Mouse (Mus musculus) CH12.LX (cell line): Measurements from ENCODE around the gene Cipc. TPM values are rescaled to one million over a fixed set of nuclear protein-coding genes. Genes with fewer than 3 reads are reported as not detected.
A peak's percentile ranks its signal among the peaks of the same experiment; 100 is the strongest.

Experiments used
- DNase-seq: peaks from one replicate; pipeline ENCODE4 v3.0.0-alpha.2; 2013; ENCODE audit errors: extremely low read depth
- H3K27ac ChIP-seq: 2 replicates; pipeline ENCODE4 v1.5.1; 2012; ENCODE audit warnings: low read depth, mild to moderate bottlenecking, control low read depth, moderate library complexity; ENCODE audit not compliant: insufficient read depth
- H3K27me3 ChIP-seq: replicated peaks from 2 replicates; pipeline ENCODE3; 2012; ENCODE audit warnings: inconsistent platforms
- H3K36me3 ChIP-seq, 2 experiments: replicated peaks in 1 of 2; 2 replicates each; pipeline versions ENCODE3 to v1.6.1; 2012; ENCODE audit warnings: inconsistent platforms in 1 of 2, low read length in 1 of 2, mild to moderate bottlenecking in 1 of 2, mixed read lengths in 1 of 2, moderate library complexity in 1 of 2; ENCODE audit not compliant: control insufficient read depth in 1 of 2, insufficient read depth in 1 of 2
- H3K4me1 ChIP-seq, 2 experiments: 2 replicates each; pipeline ENCODE4 v1.6.1; 2012; ENCODE audit warnings: inconsistent platforms in 1 of 2, moderate library complexity in 1 of 2; ENCODE audit not compliant: insufficient read depth in 2 of 2, control insufficient read depth in 1 of 2
- H3K4me2 ChIP-seq: 2 replicates; pipeline ENCODE4 v1.6.1; 2012; ENCODE audit warnings: low read depth, mild to moderate bottlenecking, control low read depth; ENCODE audit not compliant: poor library complexity, insufficient read depth, severe bottlenecking
- H3K4me3 ChIP-seq, 3 experiments: fragments of 150-350 bp in 1 of 3; sonication (generic) in 1 of 3; replicated peaks in 1 of 3; 2 replicates each; pipeline versions ENCODE3 to v1.5.1; 2011 to 2012; ENCODE audit warnings: low read depth in 2 of 3, low read length in 2 of 3, mild to moderate bottlenecking in 2 of 3, moderate library complexity in 2 of 3, control low read depth in 1 of 3, improper control_type of control experiment in 1 of 3, inconsistent platforms in 1 of 3, mixed read lengths in 1 of 3; ENCODE audit not compliant: poor library complexity in 1 of 3
- H3K79me2 ChIP-seq: replicated peaks from 2 replicates; pipeline ENCODE4 v1.6.1; 2012; ENCODE audit warnings: mild to moderate bottlenecking, moderate library complexity; ENCODE audit not compliant: control insufficient read depth, poor library complexity, insufficient read depth, severe bottlenecking; ENCODE audit errors: extremely low read depth
- H3K9ac ChIP-seq: 2 replicates; pipeline ENCODE4 v1.6.1; 2012; ENCODE audit warnings: low read depth, mild to moderate bottlenecking, control low read depth, moderate library complexity; ENCODE audit not compliant: insufficient read depth
- H3K9me3 ChIP-seq: replicated peaks from 2 replicates; pipeline ENCODE3; 2012; ENCODE audit warnings: low read length, inconsistent platforms, mixed read lengths
- CHD1 ChIP-seq: IDR thresholded peaks from 2 replicates; pipeline ENCODE4 v1.6.1; 2012; ENCODE audit warnings: low read depth, low read length, improper control_type of control experiment, inconsistent platforms
- E2F4 ChIP-seq: IDR thresholded peaks from 2 replicates; pipeline ENCODE4 v1.6.1; 2011; ENCODE audit warnings: low read depth, low read length, improper control_type of control experiment; ENCODE audit not compliant: insufficient replicate concordance
- ETS1 ChIP-seq: conservative IDR thresholded peaks from 2 replicates; pipeline ENCODE4 v1.6.1; 2012; ENCODE audit warnings: low read depth, mild to moderate bottlenecking, inconsistent platforms, low read length, improper control_type of control experiment, moderate library complexity
- GABPA ChIP-seq: IDR thresholded peaks from 2 replicates; pipeline ENCODE4 v1.6.1; 2012; ENCODE audit warnings: low read depth, low read length, improper control_type of control experiment, inconsistent platforms; ENCODE audit not compliant: insufficient replicate concordance
- HCFC1 ChIP-seq: IDR thresholded peaks from 2 replicates; pipeline ENCODE4 v1.6.1; 2012; ENCODE audit warnings: low read depth, mild to moderate bottlenecking, inconsistent platforms, low read length, improper control_type of control experiment
- IRF4 ChIP-seq: IDR thresholded peaks from 2 replicates; pipeline ENCODE4 v1.6.1; 2014; ENCODE audit warnings: low read depth, mild to moderate bottlenecking, inconsistent platforms, low read length, improper control_type of control experiment
- JUN ChIP-seq: IDR thresholded peaks from 2 replicates; pipeline ENCODE4 v1.6.1; 2011; ENCODE audit warnings: low read depth, mild to moderate bottlenecking, low read length, improper control_type of control experiment, moderate library complexity; ENCODE audit not compliant: insufficient read depth
- JUND ChIP-seq: conservative IDR thresholded peaks from 2 replicates; pipeline ENCODE4 v1.6.1; 2011; ENCODE audit warnings: low read depth, low read length, improper control_type of control experiment
- KAT2A ChIP-seq: IDR thresholded peaks from 2 replicates; pipeline ENCODE4 v1.6.1; 2012; ENCODE audit warnings: low read length, improper control_type of control experiment, inconsistent platforms; ENCODE audit not compliant: insufficient replicate concordance
- MAFK ChIP-seq: IDR thresholded peaks from 2 replicates; pipeline ENCODE4 v1.6.1; 2011; ENCODE audit warnings: low read length, improper control_type of control experiment; ENCODE audit not compliant: insufficient replicate concordance
- MAX ChIP-seq: IDR thresholded peaks from 2 replicates; pipeline ENCODE4 v1.6.1; 2011; ENCODE audit warnings: low read length, improper control_type of control experiment
- MXI1 ChIP-seq: IDR thresholded peaks from 2 replicates; pipeline ENCODE4 v1.6.1; 2011; ENCODE audit warnings: mild to moderate bottlenecking, low read depth, low read length, improper control_type of control experiment
- NELFE ChIP-seq: IDR thresholded peaks from 2 replicates; pipeline ENCODE4 v1.6.1; 2011; ENCODE audit warnings: low read depth, low read length, improper control_type of control experiment
- PAX5 ChIP-seq: IDR thresholded peaks from 2 replicates; pipeline ENCODE4 v1.6.1; 2012; ENCODE audit warnings: low read length, inconsistent platforms, mixed read lengths
- POLR2AphosphoS2 ChIP-seq: IDR thresholded peaks from 2 replicates; pipeline ENCODE4 v1.6.1; 2011; ENCODE audit warnings: low read depth, low read length, improper control_type of control experiment
- SIN3A ChIP-seq: IDR thresholded peaks from 2 replicates; pipeline ENCODE4 v1.6.1; 2012; ENCODE audit warnings: low read length, improper control_type of control experiment, inconsistent platforms
- SMC3 ChIP-seq: IDR thresholded peaks from 2 replicates; pipeline ENCODE4 v1.6.1; 2011; ENCODE audit warnings: low read depth, low read length, improper control_type of control experiment
- TCF12 ChIP-seq: IDR thresholded peaks from 2 replicates; pipeline ENCODE4 v1.6.1; 2014; ENCODE audit warnings: low read depth, mild to moderate bottlenecking, inconsistent platforms, low read length, improper control_type of control experiment
- UBTF ChIP-seq: IDR thresholded peaks from 2 replicates; pipeline ENCODE4 v1.6.1; 2012; ENCODE audit warnings: low read depth, mild to moderate bottlenecking, inconsistent platforms, low read length, improper control_type of control experiment, moderate library complexity
- USF1 ChIP-seq: IDR thresholded peaks from 2 replicates; pipeline ENCODE4 v1.6.1; 2014; ENCODE audit warnings: low read depth, mild to moderate bottlenecking, inconsistent platforms, low read length, improper control_type of control experiment
- ZNF384 ChIP-seq: IDR thresholded peaks from 2 replicates; pipeline ENCODE4 v1.6.1; 2012; ENCODE audit warnings: low read depth, low read length, improper control_type of control experiment, inconsistent platforms
- dilution Hi-C: fragments of 300-500 bp; cut with MboI; formaldehyde crosslinking; loops from 2 replicates; pipeline ENCODE4 v1.14.3; 2020; ENCODE audit warnings: low sequenced_read_pairs; ENCODE audit not compliant: extremely low pct_unique_long_range_greater_than_20kb, extremely low pct_ligation_motif_present
- in situ Hi-C: fragments of 300-500 bp; cut with MboI; formaldehyde crosslinking; loops from 3 replicates; pipeline ENCODE4 v1.14.3; 2019; ENCODE audit warnings: low sequenced_read_pairs, low pct_ligation_motif_present, low pct_unique_long_range_greater_than_20kb, mixed read lengths
- polyA plus RNA-seq: library from polyadenylated mRNA; unstranded; fragments of >175 nt; gene quantifications from 2 replicates; pipeline ENCODE4 v1.2.1, GENCODE M21; 2012; ENCODE audit warnings: low read depth; ENCODE audit not compliant: insufficient read length
- total RNA-seq, 2 experiments: library from RNA; depleted of rRNA; stranded (reverse); fragments of 300-350 nt in 1 of 2; fragments of >200 nt in 1 of 2; gene quantifications; 2 replicates each; pipeline ENCODE4 v1.2.3; 2012 to 2014

The Cipc gene
- total and polyA plus RNA-seq, 3 experiments: 15.7 to 20.5 (median 18.7) TPM

DNA sequence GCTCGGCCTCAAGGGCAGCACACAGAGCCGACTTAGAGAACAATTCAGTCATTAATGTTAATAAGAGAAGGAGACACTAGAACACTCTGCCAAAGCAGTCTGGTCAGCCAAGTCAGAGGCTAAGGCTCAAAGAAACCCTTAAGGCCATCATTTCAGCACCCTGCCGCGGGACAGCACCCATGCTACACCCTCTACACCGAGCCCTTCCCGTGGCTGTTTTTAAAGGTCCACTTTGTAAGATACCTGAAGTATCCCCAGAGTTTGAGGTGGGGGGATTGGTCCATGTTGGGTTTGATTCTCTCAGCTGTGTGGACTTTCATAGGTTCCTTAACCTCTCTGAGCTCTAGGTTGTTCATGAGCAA, 37.3 kb downstream of the Cipc start:
- peak; percentile 33 for DNase-seq
- Histone ChIP-seq H3K4me1 (peaks cover 6 to 8% of the 10 kb centered on the region in 2 experiments), H3K27ac (no peak overlapping the region), H3K4me2 (no peak overlapping the region), H3K79me2 (no peaks in the 10 kb centered on the region), H3K9me3 (no peaks in the 10 kb centered on the region)
- in situ Hi-C loops (no loop called here), dilution Hi-C loops (no loop called here)
- TF ChIP-seq E2F4 (no peak), JUN (no peak), TCF12 (no peak), SIN3A (peak; percentile 58; the same call in 1 of the 2 replicates), MXI1 (peak; percentile 50), ZNF384 (no peak)
- TF ChIP-seq, all 38 proteins: peak for 2
- H3K36me3 ChIP-seq: no peaks in the 10 kb centered on the region
- H3K27me3 ChIP-seq: peaks cover 91% of the 10 kb centered on the region
- H3K9ac ChIP-seq: no peak overlapping the region
- H3K4me3 ChIP-seq: no peak overlapping the region

DNA sequence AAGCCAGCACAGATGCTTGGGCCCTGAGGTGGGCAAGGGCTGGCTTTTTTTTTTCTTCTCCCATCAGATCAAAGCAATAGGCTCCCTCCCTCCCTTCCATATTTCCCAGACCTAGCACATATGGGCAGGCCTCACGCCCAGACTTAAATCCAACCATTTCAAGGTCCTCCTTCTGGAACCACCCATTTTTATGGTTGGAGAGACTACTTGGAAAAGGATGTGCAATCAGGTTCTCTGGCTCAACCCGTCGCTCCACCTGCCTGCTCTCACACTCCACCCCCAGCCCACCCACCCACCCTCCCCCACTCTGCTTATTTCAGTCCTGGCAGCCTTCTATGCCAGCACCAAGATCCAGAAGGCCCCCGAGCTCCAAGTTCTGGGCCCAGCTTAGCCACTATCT, 39.7 kb downstream of the Cipc start:
- no peak overlapping the region for H3K4me2 ChIP-seq
- no peaks in the 10 kb centered on the region for H3K9me3 ChIP-seq
- H3K4me1 ChIP-seq: peaks cover 6 to 8% of the 10 kb centered on the region in 2 experiments
- dilution Hi-C loops (no loop called here), in situ Hi-C loops (loop anchor here (5.0 kb wide), 1 partner anchor 56 kb away; no protein-coding TSS in a partner anchor)
- H3K27ac ChIP-seq: no peak overlapping the region
- no peak overlapping the region for H3K9ac ChIP-seq
- no peak for TF ChIP-seq GABPA
- TF ChIP-seq HCFC1: no peak
- TF ChIP-seq PAX5: no peak
- TF ChIP-seq SMC3: no peak
- TF ChIP-seq JUND: no peak
- no peak for TF ChIP-seq CHD1
- no peak for TF ChIP-seq ETS1
- TF ChIP-seq NELFE: no peak
- no peak for TF ChIP-seq MAFK
- no peak for TF ChIP-seq MAX
- TF ChIP-seq USF1: no peak
- no peak for TF ChIP-seq POLR2AphosphoS2
- TF ChIP-seq E2F4: no peak
- TF ChIP-seq IRF4: no peak
- no peak for TF ChIP-seq UBTF
- no peak for TF ChIP-seq KAT2A
- H3K4me3 ChIP-seq: no peak overlapping the region
- H3K36me3 ChIP-seq: no peaks in the 10 kb centered on the region
- peaks cover 85% of the 10 kb centered on the region for H3K27me3 ChIP-seq
- H3K79me2 ChIP-seq: no peaks in the 10 kb centered on the region
- DNase-seq: no peak
